Mouse (Mus musculus): ENCODE measurements at regions not wholly inside any gene's neighbourhood (a gene's known extent, or its start where the extent isn't known, plus 50 kb on each side); places are given as distances from the start of the nearest gene placed in this dataset.

- peak; percentile 98 for DNase-seq (ENCODE audit: low spot score)
Measured at GRCm38 (mm10) chr1:102628061-102628460, 2140.3 kb upstream of the Cdh20 start.

DNA sequence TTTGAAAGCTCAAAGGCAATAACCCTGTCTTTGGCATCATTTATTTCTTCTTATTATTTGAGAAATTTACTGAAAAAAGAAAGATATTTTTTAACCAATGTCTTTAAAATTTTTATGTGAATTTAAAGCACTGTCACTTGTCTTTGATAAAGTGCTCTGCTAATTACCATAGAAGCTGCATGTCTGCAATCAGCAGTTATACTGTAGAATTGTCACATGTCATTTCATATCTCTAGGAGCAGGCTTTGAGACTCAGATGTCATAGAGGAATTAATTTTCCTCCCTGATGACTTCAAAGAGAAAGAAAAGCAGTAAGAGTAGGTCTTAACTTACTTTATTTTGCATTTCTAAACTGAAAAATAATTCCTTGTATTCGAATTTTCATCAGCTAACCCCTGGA is 2123.9 kb upstream of the Cdh20 start:
- DNase-seq (ENCODE audit: low spot score): no peak

DNA sequence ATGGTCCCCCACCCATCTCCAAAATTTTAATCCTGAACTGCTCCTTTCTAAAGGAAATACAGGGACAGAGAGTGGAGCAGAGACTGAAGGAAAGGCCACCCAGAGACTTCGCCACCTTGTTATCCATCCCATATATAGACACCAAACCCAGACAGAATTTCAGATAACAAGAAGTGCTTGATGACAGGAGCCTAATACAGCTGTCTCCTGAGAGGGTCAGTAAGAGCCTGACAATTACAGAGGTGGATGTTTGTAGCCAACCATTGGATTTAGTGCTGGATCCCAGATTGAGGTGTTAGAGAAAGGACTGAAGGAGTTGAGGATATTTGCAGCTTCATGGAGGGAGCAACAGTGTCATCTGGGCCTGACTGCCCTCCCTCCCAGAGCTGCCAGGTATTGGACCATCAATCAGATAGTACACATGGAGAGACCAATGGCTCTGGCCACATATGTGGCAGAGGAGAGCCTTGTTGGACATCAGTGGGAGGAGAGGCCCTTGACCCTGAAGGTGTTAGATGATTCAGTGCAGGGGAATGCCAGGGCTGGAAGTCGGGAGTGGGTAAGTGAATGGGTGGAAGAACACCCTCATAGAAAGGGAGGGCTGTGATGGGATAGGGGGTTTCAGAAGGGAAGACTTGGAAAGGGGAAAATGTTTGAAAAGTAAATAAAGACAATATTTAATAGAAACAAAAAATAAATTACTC is 2080.8 kb upstream of the Cdh20 start:
- DNase-seq (ENCODE audit: low spot score): no peak

DNA sequence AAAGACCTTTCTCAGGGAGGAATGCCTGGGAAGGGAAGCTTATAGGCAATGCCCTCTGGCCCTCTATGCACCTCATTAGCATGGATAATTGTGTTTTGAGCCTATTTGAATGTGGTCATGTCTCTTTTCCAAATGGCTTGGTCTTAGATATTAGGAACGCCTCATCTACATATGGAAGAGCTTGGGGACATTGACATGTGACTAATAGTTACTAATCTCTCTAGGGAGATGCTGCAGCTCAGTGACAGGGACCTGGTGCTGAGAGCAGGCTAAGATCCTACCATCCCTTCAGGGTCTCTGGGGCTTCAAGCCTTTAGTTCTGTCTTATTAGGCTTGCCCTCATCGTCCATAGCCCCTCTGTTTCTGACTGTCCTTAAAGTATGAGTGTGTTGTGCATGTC is 2051.9 kb upstream of the Cdh20 start:
- no peak for DNase-seq (ENCODE audit: low spot score)

DNA sequence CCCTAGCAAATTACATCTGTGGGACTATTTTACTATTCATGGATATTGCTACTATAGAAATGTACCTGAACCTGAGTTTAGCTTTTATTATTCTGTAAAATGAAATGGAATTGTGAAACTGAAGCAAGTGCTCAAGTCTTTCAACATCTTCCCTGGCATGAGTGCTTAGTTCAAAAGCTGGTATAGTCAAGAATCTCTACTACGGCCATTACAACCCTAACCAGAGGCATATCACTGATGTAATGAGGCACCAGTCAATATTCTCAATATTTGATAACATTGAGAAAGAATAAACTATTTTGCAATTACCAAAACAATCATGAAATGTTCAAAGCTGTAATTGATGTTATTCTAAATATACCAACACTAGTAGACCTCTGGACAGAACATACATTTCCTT is 2034.3 kb upstream of the Cdh20 start:
- no peak for DNase-seq (ENCODE audit: low spot score)

GRCm38 (mm10) chr1:102735392-102735791 is 2032.9 kb upstream of the Cdh20 start:
- no peak for DNase-seq (ENCODE audit: low spot score)

- DNase-seq (ENCODE audit: low spot score): no peak
Measured at GRCm38 (mm10) chr1:102757941-102758340, 2010.4 kb upstream of the Cdh20 start.

Data from layer of hippocampus, adult 11-12 months (tissue).